Mouse (Mus musculus) midbrain, embryonic 12.5 days (tissue): ENCODE data around the gene Gm16434. TPM values are rescaled to one million over a fixed set of nuclear protein-coding genes. Genes with fewer than 3 reads are reported as not detected.
"Not testable (repeated sequence)": the region's sequence is repeated elsewhere in the genome, so short reads cannot be mapped to it uniquely, and the experiment has no call there.

Source experiments
- ATAC-seq: fragments of 200-750 bp; cut with Nextera tagmentation; 2 replicates; pipeline ENCODE4 v1.8.0; 2017; ENCODE audit warnings: low read depth, moderate TSS enrichment, moderate library complexity; ENCODE audit not compliant: low FRiP score
- H3K27ac ChIP-seq: fragments of 300-500 bp; sonication (generic); replicated peaks from 2 replicates; pipeline ENCODE4 v1.5.1; 2016; ENCODE audit warnings: mild to moderate bottlenecking
- H3K27me3 ChIP-seq: fragments of 300-500 bp; sonication (generic); 2 replicates; pipeline ENCODE4 v1.6.1; 2016; ENCODE audit warnings: mild to moderate bottlenecking
- H3K36me3 ChIP-seq: fragments of 300-500 bp; sonication (generic); 2 replicates; pipeline ENCODE4 v1.6.1; 2016
- H3K4me1 ChIP-seq: fragments of 300-500 bp; sonication (generic); 2 replicates; pipeline ENCODE4 v1.6.1; 2016
- H3K4me2 ChIP-seq: fragments of 300-500 bp; sonication (generic); replicated peaks from 2 replicates; pipeline ENCODE4 v1.6.1; 2016; ENCODE audit warnings: mild to moderate bottlenecking, moderate library complexity
- H3K4me3 ChIP-seq: fragments of 300-500 bp; sonication (generic); 2 replicates; pipeline ENCODE4 v1.5.1; 2016; ENCODE audit warnings: mild to moderate bottlenecking
- H3K9ac ChIP-seq: fragments of 300-500 bp; sonication (generic); replicated peaks from 2 replicates; pipeline ENCODE4 v1.6.1; 2016; ENCODE audit warnings: mild to moderate bottlenecking, moderate library complexity
- H3K9me3 ChIP-seq: fragments of 300-500 bp; sonication (generic); 2 replicates; pipeline ENCODE4 v1.6.1; 2016; ENCODE audit warnings: mild to moderate bottlenecking
- WGBS: fragments of 180-500 bp; shearing (Covaris S2); methylation state at CpG from one replicate; pipeline ENCODE4 v1.1.7; 2016; 5-methylcytosine and 5-hydroxymethylcytosine counted together
- polyA plus RNA-seq: library from polyadenylated mRNA; unstranded; fragments of >200 nt; fragmentation: Nextera tagmentation; extraction: Ambion mirVana; gene quantifications from 2 replicates; pipeline ENCODE4 v1.2.1, GENCODE M21; 2016

Gm16434 gene
- not detected in 2 replicates for polyA plus RNA-seq

DNA sequence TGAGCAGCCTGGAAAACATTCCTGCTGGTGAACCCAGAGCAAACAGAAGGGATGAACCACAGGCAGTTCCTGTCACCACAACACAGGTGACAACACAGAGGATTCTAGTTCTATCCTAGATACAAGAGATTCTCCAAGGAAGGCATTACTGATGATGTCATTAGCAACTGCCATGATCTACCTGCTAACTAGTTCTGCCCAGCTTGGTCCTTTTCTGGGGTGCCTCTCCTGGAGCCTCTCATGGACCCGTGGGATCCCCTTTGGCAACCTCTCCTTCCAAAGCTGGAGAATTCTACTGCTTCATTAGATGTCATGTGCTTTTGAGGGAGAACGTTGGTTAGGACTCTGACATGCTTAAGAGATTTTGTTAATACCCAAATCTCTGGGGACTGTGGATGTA lies at the start of gene Gm16434:
Gene Gm16434 (minus strand): TSS at position 101 of the 400 bp plus-strand sequence.
- H3K27ac ChIP-seq, H3K4me1 ChIP-seq, H3K36me3 ChIP-seq, H3K4me3 ChIP-seq, H3K9me3 ChIP-seq, ATAC-seq, H3K9ac ChIP-seq, H3K4me2 ChIP-seq, H3K27me3 ChIP-seq: not testable (repeated sequence)
- no CpG with 5 or more reads among the region's 2 CpGs for WGBS

DNA sequence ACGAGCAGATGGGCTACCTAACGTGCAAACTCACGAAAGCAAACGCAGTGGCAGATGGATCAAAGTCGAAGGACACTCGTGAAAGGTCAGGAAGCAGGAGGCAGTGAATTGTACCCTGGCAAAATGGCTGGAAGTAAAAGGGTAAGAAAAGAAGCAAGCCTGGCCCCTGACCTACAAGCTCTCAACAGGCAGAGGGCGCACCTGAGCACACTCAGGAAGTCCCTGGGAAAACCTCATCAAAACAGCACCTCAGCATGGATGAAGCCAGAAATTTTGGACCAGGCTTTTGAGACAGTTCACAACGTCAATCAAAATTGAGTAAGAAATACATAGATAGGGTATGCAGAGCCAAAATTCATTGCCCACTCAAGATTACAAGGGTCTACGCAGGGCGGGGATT lies 49.2 kb upstream of the Gm16434 start:
- not testable (repeated sequence) for H3K27me3 ChIP-seq, H3K9ac ChIP-seq, H3K9me3 ChIP-seq, ATAC-seq, H3K4me3 ChIP-seq, H3K36me3 ChIP-seq, H3K4me1 ChIP-seq, H3K4me2 ChIP-seq, H3K27ac ChIP-seq
- 1% methylated on average over 8 of the region's 10 CpGs for WGBS

DNA sequence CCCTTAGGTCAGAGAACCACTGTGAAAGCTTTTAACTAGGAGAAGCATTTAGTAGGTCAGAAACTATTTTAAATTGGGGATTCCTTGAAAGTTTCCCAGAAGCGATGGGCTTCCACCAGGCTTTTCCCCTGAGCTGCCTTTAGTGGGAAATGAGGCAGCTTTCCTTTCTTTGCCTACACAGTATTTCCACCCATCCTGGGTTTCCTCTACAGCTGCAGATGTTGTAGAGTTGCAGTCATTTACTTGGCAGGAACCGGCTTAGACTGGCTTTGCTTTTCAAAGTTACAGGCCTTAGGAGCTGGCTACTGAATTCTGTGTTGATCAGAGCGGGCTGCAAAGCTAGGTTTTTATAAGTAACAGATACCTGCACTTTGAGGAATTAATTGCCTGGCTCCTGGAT lies 5.7 kb upstream of the Gm16434 start:
- not testable (repeated sequence) for H3K4me2 ChIP-seq, H3K36me3 ChIP-seq, ATAC-seq, H3K4me3 ChIP-seq, H3K27me3 ChIP-seq, H3K9me3 ChIP-seq, H3K9ac ChIP-seq, H3K4me1 ChIP-seq, H3K27ac ChIP-seq
- WGBS, result 95% methylated on average over 3 of the region's 3 CpGs

DNA sequence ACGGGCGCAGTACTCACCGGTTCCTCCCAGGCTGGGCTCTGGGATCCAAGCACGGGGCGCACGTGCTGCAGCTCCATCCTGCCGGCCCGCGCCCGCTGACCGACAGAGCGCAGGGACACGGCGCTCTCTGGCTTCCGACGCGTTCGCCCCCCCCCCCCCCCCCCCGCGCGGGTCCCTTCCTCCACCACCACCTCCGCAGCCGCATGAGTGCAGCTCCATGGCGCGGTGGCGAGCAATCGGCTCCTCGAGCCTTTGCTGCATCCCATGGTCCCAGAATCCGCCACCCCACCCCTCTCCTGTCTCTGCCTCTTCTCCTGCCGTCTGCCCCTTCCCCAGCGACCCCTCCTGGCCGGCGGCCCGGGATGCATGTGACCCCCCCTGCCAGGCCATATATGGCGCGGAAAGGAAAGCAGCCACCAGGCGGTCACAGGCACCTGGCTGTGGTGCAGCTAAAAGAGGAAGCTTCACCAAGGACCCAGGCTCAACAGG lies 19.8 kb downstream of the Gm16434 start, which contains the start of gene Gm3512:
Gene Gm3512 (minus strand): TSS at position 51 of the 489 bp plus-strand sequence.
- not testable (repeated sequence) for H3K9me3 ChIP-seq, H3K4me2 ChIP-seq, H3K9ac ChIP-seq, H3K27me3 ChIP-seq, H3K4me1 ChIP-seq, H3K27ac ChIP-seq, ATAC-seq, H3K4me3 ChIP-seq, H3K36me3 ChIP-seq
- no CpG with 5 or more reads among the region's 37 CpGs for WGBS

Other genes starting within 250 kb of the Gm16434 start
- gene Gm6356, start 220.7 kb downstream of the Gm16434 start, polyA plus RNA-seq, result not detected in 2 replicates
- gene Gm10406, start 167.1 kb downstream of the Gm16434 start, polyA plus RNA-seq, result 2.0 and 2.8 TPM in 2 replicates
- gene Gm3685, start 149.6 kb downstream of the Gm16434 start, polyA plus RNA-seq, result not detected in 2 replicates
- gene Gm3696, start 93.9 kb downstream of the Gm16434 start, polyA plus RNA-seq, result 2.9 and 3.4 TPM in 2 replicates
- gene Gm6676, start 69.1 kb downstream of the Gm16434 start, polyA plus RNA-seq, result not detected in 2 replicates
- 5.1 and 5.6 TPM in 2 replicates for gene Gm3512, start 20.0 kb downstream of the Gm16434 start, polyA plus RNA-seq
- gene Gm3727, start 70.2 kb upstream of the Gm16434 start, polyA plus RNA-seq, result not detected in 2 replicates
- 2.2 and 3.3 TPM in 2 replicates for gene Gm3739, start 120.5 kb upstream of the Gm16434 start, polyA plus RNA-seq
- gene Gm5797, start 137.9 kb upstream of the Gm16434 start, polyA plus RNA-seq, result not detected in 2 replicates
- not detected in 2 replicates for gene Gm8374, start 170.6 kb upstream of the Gm16434 start, polyA plus RNA-seq